Mouse (Mus musculus): ENCODE data around the gene Sec22c.

GRCm38 (mm10) chr9:121684702-121685101 is 20.6 kb downstream of the Sec22c start:
- TF ChIP-seq CTCF (IDR thresholded peaks at IDR 0.05): no peak
- TF ChIP-seq EP300 (IDR thresholded peaks at IDR 0.05): no peak
